Mouse (Mus musculus) midbrain, embryonic 11.5 days (tissue): ENCODE results near the gene Mrgpra4. TPM values are rescaled to one million over a fixed set of nuclear protein-coding genes. Genes with fewer than 3 reads are reported as not detected.

ENCODE experiments used
- ATAC-seq: fragments of 200-750 bp; cut with Nextera tagmentation; 2 replicates; pipeline ENCODE4 v1.8.0; 2017; ENCODE audit warnings: moderate TSS enrichment, moderate library complexity; ENCODE audit not compliant: low FRiP score
- DNase-seq: peaks from one replicate; pipeline ENCODE4 v3.0.0; 2015; ENCODE audit warnings: low spot score; ENCODE audit errors: missing footprints
- H3K27ac ChIP-seq: fragments of 300-500 bp; sonication (generic); 2 replicates; pipeline ENCODE4 v1.5.1; 2014; ENCODE audit warnings: low read depth, low read length
- H3K27me3 ChIP-seq: fragments of 300-500 bp; sonication (generic); 2 replicates; pipeline ENCODE4 v1.6.1; 2014; ENCODE audit warnings: mild to moderate bottlenecking, low read length, moderate library complexity, mixed read lengths; ENCODE audit not compliant: control insufficient read depth, insufficient read depth
- H3K36me3 ChIP-seq: fragments of 300-500 bp; sonication (generic); 2 replicates; pipeline ENCODE4 v1.6.1; 2014; ENCODE audit warnings: mild to moderate bottlenecking, low read length, moderate library complexity, mixed read lengths; ENCODE audit not compliant: control insufficient read depth, insufficient read depth
- H3K4me1 ChIP-seq: fragments of 300-500 bp; sonication (generic); 2 replicates; pipeline ENCODE4 v1.6.1; 2014; ENCODE audit warnings: low read length; ENCODE audit not compliant: control insufficient read depth, insufficient read depth
- H3K4me2 ChIP-seq: fragments of 300-500 bp; sonication (generic); 2 replicates; pipeline ENCODE4 v1.6.1; 2014; ENCODE audit warnings: mild to moderate bottlenecking, moderate library complexity
- H3K4me3 ChIP-seq: fragments of 300-500 bp; sonication (generic); 2 replicates; pipeline ENCODE4 v1.5.1; 2014; ENCODE audit warnings: low read depth, low read length
- H3K9ac ChIP-seq: fragments of 300-500 bp; sonication (generic); 2 replicates; pipeline ENCODE4 v1.6.1; 2014; ENCODE audit warnings: low read length
- H3K9me3 ChIP-seq: fragments of 300-500 bp; sonication (generic); 2 replicates; pipeline ENCODE4 v1.6.1; 2016; ENCODE audit warnings: low read length; ENCODE audit not compliant: control insufficient read depth
- WGBS: fragments of 180-500 bp; shearing (Covaris S2); extraction: QIAGEN DNeasy Blood & Tissue Kit; methylation state at CpG from one replicate; pipeline ENCODE4 v1.1.7; 2014; 5-methylcytosine and 5-hydroxymethylcytosine counted together
- polyA plus RNA-seq: library from polyadenylated mRNA; unstranded; fragments of >200 nt; fragmentation: Nextera tagmentation; extraction: Ambion mirVana; gene quantifications from 2 replicates; pipeline ENCODE4 v1.2.1, GENCODE M21; 2014

The Mrgpra4 gene
- not detected in 2 replicates for polyA plus RNA-seq

DNA sequence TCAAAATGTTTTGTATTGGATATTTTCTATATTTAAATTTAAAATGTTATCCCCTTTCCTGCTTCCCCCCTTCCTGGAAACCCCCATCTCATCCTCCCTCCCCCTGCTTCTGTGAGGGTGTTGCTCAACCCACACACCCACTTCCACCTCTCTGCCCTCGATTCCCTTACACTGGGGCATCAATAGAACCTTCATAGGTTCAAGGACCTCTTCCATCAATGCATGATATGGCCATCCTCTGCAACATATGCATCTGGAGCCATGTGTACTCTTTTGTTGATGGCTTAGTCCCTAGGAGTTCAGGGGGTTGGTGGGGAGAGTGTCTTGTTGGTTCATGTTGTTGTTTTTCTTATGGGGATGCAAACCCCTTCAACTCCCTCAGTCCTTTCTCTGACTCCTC lies at the start of gene Mrgpra4:
Gene Mrgpra4 (minus strand): TSS at position 101 of the 400 bp plus-strand sequence.
- no peak within 1 kb of the TSS for H3K4me3 ChIP-seq
- no peak within 1 kb of the TSS for H3K27ac ChIP-seq
- no peak within 1 kb of the TSS for H3K4me2 ChIP-seq
- ATAC-seq: no peak
- DNase-seq: no peak
- no peaks in the 10 kb centered on the region for H3K36me3 ChIP-seq
- no peaks in the 10 kb centered on the region for H3K9me3 ChIP-seq
- 67% methylated on average over 1 of the region's 1 CpGs for WGBS
- H3K9ac ChIP-seq: no peak within 1 kb of the TSS
- no peaks in the 10 kb centered on the region for H3K27me3 ChIP-seq
- no peaks in the 10 kb centered on the region for H3K4me1 ChIP-seq

DNA sequence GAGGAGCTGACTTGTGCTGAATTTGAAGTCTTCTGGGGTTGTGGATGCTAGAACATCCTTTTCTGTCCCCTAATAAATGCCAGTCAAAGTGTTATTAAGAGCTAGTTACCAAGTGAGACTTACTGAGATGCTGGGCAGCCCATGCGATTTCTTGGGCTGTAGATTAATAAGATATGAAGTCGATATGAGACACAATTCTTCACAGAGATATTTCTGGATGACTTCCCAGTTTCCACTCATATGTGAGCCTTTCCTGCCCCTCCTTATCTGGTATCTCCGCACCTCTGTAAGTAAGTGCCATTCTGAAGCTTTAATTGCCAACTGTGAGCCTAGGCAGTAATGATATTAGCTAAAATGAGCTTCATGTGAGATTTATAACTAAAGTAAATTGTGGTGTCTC lies 45.6 kb upstream of the Mrgpra4 start, which contains the start of gene Mrgprx1:
Gene Mrgprx1 (minus strand): TSS at position 101 of the 400 bp plus-strand sequence.
- Histone ChIP-seq H3K4me3 (no peak within 1 kb of the TSS), H3K9me3 (no peaks in the 10 kb centered on the region), H3K4me1 (no peaks in the 10 kb centered on the region), H3K27me3 (no peaks in the 10 kb centered on the region), H3K27ac (no peak within 1 kb of the TSS), H3K4me2 (no peak within 1 kb of the TSS), H3K36me3 (no peaks in the 10 kb centered on the region), H3K9ac (no peak within 1 kb of the TSS)
- DNase-seq (no peak), ATAC-seq (no peak)
- 87% methylated on average over 3 of the region's 3 CpGs for WGBS

DNA sequence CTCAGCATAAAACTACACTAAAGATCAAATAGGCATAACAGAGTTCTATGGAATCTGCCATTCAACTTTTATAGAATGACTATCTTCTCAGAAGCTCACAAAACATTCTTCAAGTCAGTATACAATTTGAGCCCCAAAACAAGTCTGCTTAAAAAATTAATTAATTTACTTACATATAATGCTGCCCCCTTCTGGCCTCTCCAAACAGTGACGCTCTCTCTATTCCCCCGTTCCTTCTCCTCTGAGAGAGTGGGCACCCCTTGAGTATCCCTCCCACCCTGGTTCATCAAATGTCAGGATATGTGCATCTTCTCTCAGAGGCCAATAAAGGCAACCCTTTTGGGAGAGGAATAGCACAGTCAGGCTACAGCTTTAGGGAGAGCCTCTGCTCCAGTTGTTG lies 36.0 kb upstream of the Mrgpra4 start:
- 62% methylated on average over 2 of the region's 2 CpGs for WGBS
- Histone ChIP-seq H3K36me3 (no peaks in the 10 kb centered on the region), H3K4me2 (no peak overlapping the region), H3K4me3 (no peak overlapping the region), H3K27me3 (no peaks in the 10 kb centered on the region), H3K9ac (no peak overlapping the region), H3K4me1 (no peaks in the 10 kb centered on the region), H3K27ac (no peak overlapping the region), H3K9me3 (no peaks in the 10 kb centered on the region)
- ATAC-seq (no peak), DNase-seq (no peak)

DNA sequence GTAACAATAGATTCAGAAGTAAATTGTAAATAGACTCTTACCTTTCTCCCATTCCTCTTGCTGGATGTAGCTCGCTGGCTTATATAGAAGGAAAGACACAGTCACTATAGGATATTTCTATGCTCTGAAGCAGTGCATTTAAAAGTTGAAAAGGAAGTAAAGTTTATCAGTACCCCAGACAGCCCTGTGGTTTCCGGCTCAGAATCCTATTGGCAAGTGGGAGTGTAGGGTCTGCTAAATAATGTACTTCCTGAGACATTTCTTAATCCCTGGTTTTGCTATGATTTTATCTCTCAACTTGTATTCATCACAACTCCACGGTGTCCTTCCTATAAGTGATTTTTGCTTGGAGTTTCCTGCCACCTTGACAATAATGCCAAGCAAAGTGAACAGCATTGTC lies 13.8 kb upstream of the Mrgpra4 start:
- ATAC-seq (no peak), DNase-seq (no peak)
- 88% methylated on average over 3 of the region's 3 CpGs for WGBS
- Histone ChIP-seq H3K36me3 (no peaks in the 10 kb centered on the region), H3K4me2 (no peak overlapping the region), H3K27me3 (no peaks in the 10 kb centered on the region), H3K9ac (no peak overlapping the region), H3K4me3 (no peak overlapping the region), H3K9me3 (no peaks in the 10 kb centered on the region), H3K4me1 (no peaks in the 10 kb centered on the region), H3K27ac (no peak overlapping the region)

DNA sequence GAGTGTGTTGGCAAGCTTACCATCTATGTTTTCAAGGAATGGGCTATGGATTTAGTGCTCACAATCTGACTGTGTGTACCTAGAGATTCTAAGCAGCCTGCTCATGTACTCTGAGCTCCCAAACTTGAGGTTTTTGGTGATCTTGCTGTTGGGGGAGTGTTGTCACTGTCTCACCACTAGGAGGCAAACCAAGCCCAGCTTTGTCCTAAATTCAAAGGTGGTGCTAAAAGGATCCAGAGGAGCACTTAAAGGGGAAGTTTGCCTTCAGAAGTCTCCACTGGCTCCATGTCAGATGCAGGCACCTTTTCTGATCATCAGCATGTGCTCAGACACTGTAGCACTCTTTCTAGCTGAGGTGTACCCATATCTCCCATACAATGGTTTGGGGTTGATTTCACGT lies 4.9 kb upstream of the Mrgpra4 start:
- no peaks in the 10 kb centered on the region for H3K9me3 ChIP-seq
- no peak overlapping the region for H3K4me2 ChIP-seq
- DNase-seq (no peak), ATAC-seq (no peak)
- no peak overlapping the region for H3K27ac ChIP-seq
- 76% methylated on average over 1 of the region's 1 CpGs for whole genome bisulfite sequencing
- no peak overlapping the region for H3K9ac ChIP-seq
- H3K4me1 ChIP-seq: no peaks in the 10 kb centered on the region
- no peaks in the 10 kb centered on the region for H3K27me3 ChIP-seq
- no peaks in the 10 kb centered on the region for H3K36me3 ChIP-seq
- no peak overlapping the region for H3K4me3 ChIP-seq

Other genes with a start within 250 kb of the Mrgpra4 start
- not detected in 2 replicates for gene Mrgprx1, start 45.5 kb upstream of the Mrgpra4 start, polyA plus RNA-seq
- not detected in 2 replicates for gene Mrgprb5, start 186.9 kb upstream of the Mrgpra4 start, polyA plus RNA-seq
- gene Mrgprb4, start 217.2 kb upstream of the Mrgpra4 start, polyA plus RNA-seq: not detected in 2 replicates